Mouse (Mus musculus) liver, embryonic 11.5 days (tissue): ENCODE measurements around the gene Gzme. TPM values are rescaled to one million over a fixed set of nuclear protein-coding genes. Genes with fewer than 3 reads are reported as not detected.

Experiments
- ATAC-seq: fragments of 200-750 bp; cut with Nextera tagmentation; replicated peaks from 2 replicates; pipeline ENCODE4 v1.8.0; 2017; ENCODE audit warnings: moderate number of reproducible peaks, mild to moderate bottlenecking, moderate TSS enrichment, moderate library complexity; ENCODE audit not compliant: low FRiP score
- DNase-seq: peaks from one replicate; pipeline ENCODE4 v3.0.0-alpha.2; 2017; ENCODE audit warnings: low spot score
- H3K27ac ChIP-seq: fragments of 300-500 bp; sonication (generic); 2 replicates; pipeline ENCODE4 v1.5.1; 2014; ENCODE audit warnings: mild to moderate bottlenecking, low read depth, low read length, control low read depth
- H3K27me3 ChIP-seq: fragments of 300-500 bp; sonication (generic); replicated peaks from 2 replicates; pipeline ENCODE4 v1.6.1; 2014; ENCODE audit warnings: low read length, mixed read lengths; ENCODE audit not compliant: control insufficient read depth, insufficient read depth
- H3K36me3 ChIP-seq: fragments of 300-500 bp; sonication (generic); 2 replicates; pipeline ENCODE4 v1.6.1; 2014; ENCODE audit warnings: mild to moderate bottlenecking, low read length, moderate library complexity, mixed read lengths; ENCODE audit not compliant: control insufficient read depth, insufficient read depth
- H3K4me1 ChIP-seq: fragments of 300-500 bp; sonication (generic); replicated peaks from 2 replicates; pipeline ENCODE4 v1.6.1; 2014; ENCODE audit warnings: low read length, mixed read lengths; ENCODE audit not compliant: control insufficient read depth, insufficient read depth
- H3K4me2 ChIP-seq: fragments of 300-500 bp; sonication (generic); 2 replicates; pipeline ENCODE4 v1.6.1; 2014; ENCODE audit warnings: mild to moderate bottlenecking, control low read depth, moderate library complexity
- H3K4me3 ChIP-seq: fragments of 300-500 bp; sonication (generic); 2 replicates; pipeline ENCODE4 v1.5.1; 2014; ENCODE audit warnings: low read depth, low read length, control low read depth
- H3K9ac ChIP-seq: fragments of 300-500 bp; sonication (generic); 2 replicates; pipeline ENCODE4 v1.6.1; 2014; ENCODE audit warnings: low read depth, low read length, control low read depth
- H3K9me3 ChIP-seq: fragments of 300-500 bp; sonication (generic); 2 replicates; pipeline ENCODE4 v1.6.1; 2016; ENCODE audit warnings: low read length, inconsistent platforms, mixed read lengths; ENCODE audit not compliant: control insufficient read depth
- WGBS: fragments of 180-500 bp; shearing (Covaris S2); extraction: QIAGEN DNeasy Blood & Tissue Kit; methylation state at CpG from one replicate; pipeline ENCODE4 v1.1.7; 2014; 5-methylcytosine and 5-hydroxymethylcytosine counted together
- microRNA-seq: library from miRNA; unstranded; fragments of <30 nt; microRNA quantifications from one replicate; pipeline ENCODE4, GENCODE M21; 2017; ENCODE audit warnings: borderline number of aligned reads
- polyA plus RNA-seq: library from polyadenylated mRNA; unstranded; fragments of >200 nt; fragmentation: Nextera tagmentation; extraction: Ambion mirVana; gene quantifications from 2 replicates; pipeline ENCODE4 v1.2.1, GENCODE M21; 2014

Gene Gzme
- polyA plus RNA-seq, 1 experiment from 2014 or later, result not detected

GRCm38 (mm10) chr14:56085167-56085566 is 35.3 kb downstream of the Gzme start, which contains the start of gene Mcpt8:
TSS of gene Mcpt8 (minus strand) at chr14:56085273.
- Histone ChIP-seq H3K4me3 (no peak within 1 kb of the TSS), H3K9me3 (no peaks in the 10 kb centered on the region), H3K9ac (no peak within 1 kb of the TSS), H3K27me3 (no peaks in the 10 kb centered on the region), H3K4me1 (no peaks in the 10 kb centered on the region), H3K27ac (no peak within 1 kb of the TSS), H3K4me2 (no peak within 1 kb of the TSS), H3K36me3 (no peaks in the 10 kb centered on the region)
- 95% methylated on average over 2 of the region's 2 CpGs for WGBS
- DNase-seq, result no peak
- ATAC-seq, result no peak

- no peak for ATAC-seq
- no peak for DNase-seq
- no peak overlapping the region for H3K9ac ChIP-seq
- H3K4me1 ChIP-seq, result no peaks in the 10 kb centered on the region
- no peaks in the 10 kb centered on the region for H3K27me3 ChIP-seq
- no peak overlapping the region for H3K4me2 ChIP-seq
- no peak overlapping the region for H3K4me3 ChIP-seq
- H3K27ac ChIP-seq, result no peak overlapping the region
- 81% methylated on average over 4 of the region's 4 CpGs for WGBS
- H3K36me3 ChIP-seq, result no peaks in the 10 kb centered on the region
- no peaks in the 10 kb centered on the region for H3K9me3 ChIP-seq
Measured at GRCm38 (mm10) chr14:56082016-56082415, 38.4 kb downstream of the Gzme start.

Small RNA genes within 50 kb of the gene (microRNA-seq; reads per million reads assigned to microRNA genes)
- gene Mir6949, result not detected

Other genes with a start within 250 kb of the Gzme start
- 0.47 and 0.60 TPM in 2 replicates for gene Cbln3, start 236.2 kb downstream of the Gzme start, polyA plus RNA-seq
- 12.6 and 14.6 TPM in 2 replicates for gene Khnyn, start 235.7 kb downstream of the Gzme start, polyA plus RNA-seq
- 24.3 and 30.5 TPM in 2 replicates for gene Sdr39u1, start 220.3 kb downstream of the Gzme start, polyA plus RNA-seq
- gene Cma1, start 175.9 kb downstream of the Gzme start, polyA plus RNA-seq, result not detected in 2 replicates
- gene Cma2, start 169.6 kb downstream of the Gzme start, polyA plus RNA-seq, result not detected in 2 replicates
- gene Mcpt1, start 102.7 kb downstream of the Gzme start, polyA plus RNA-seq, result not detected in 2 replicates
- gene Mcpt9, start 90.1 kb downstream of the Gzme start, polyA plus RNA-seq, result not detected in 2 replicates
- not detected in 2 replicates for gene Mcpt2, start 78.6 kb downstream of the Gzme start, polyA plus RNA-seq
- gene Mcpt4, start 58.3 kb downstream of the Gzme start, polyA plus RNA-seq, result not detected in 2 replicates
- gene Mcpt8, start 35.4 kb downstream of the Gzme start, polyA plus RNA-seq, result not detected in 2 replicates
- gene Ctsg, start 18.1 kb downstream of the Gzme start, polyA plus RNA-seq, result 0.36 and 1.3 TPM in 2 replicates
- not detected in 2 replicates for gene Gzmd, start 12.0 kb upstream of the Gzme start, polyA plus RNA-seq
- gene Gzmg, start 39.0 kb upstream of the Gzme start, polyA plus RNA-seq, result not detected in 2 replicates
- not detected in 2 replicates for gene Gzmn, start 54.0 kb upstream of the Gzme start, polyA plus RNA-seq
- gene Gzmf, start 90.8 kb upstream of the Gzme start, polyA plus RNA-seq, result not detected in 2 replicates
- not detected in 2 replicates for gene Gzmc, start 114.0 kb upstream of the Gzme start, polyA plus RNA-seq
- gene Gzmb, start 141.6 kb upstream of the Gzme start, polyA plus RNA-seq, result 0.15 and 0.17 TPM in 2 replicates
- 0.14 TPM in 1 of 2 replicates, not detected in the other for gene Atp12a, start 244.4 kb upstream of the Gzme start, polyA plus RNA-seq